Mouse (Mus musculus) lung, postnatal 14 days (tissue): Measurements from ENCODE around the gene Tldc2.

ENCODE experiments used
- DNase-seq: peaks from one replicate; pipeline ENCODE4 v3.0.0; 2021

Tldc2 gene

DNA sequence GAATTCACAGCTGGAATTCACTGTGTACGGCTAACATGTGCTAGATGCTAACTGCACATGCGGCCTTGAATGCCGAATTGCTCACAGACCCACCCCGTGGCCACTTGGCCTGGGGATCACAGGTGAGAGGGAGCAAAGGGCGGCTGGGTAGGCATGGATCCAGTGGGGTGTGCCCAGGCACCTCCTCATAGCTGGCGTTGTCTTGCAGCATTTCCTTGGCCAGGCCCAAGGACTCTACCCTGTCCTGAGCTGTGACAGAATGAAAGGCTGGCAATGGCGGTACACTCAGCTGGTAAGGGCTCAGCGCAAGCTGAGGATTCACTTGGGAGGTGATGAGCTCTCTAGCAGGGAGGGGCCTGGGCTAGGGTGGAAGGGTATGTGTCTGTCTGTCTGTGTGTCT is at the start of gene Tldc2:
Tldc2 (plus strand) TSS at position 260 of the 400 bp plus-strand sequence.
- DNase-seq, result no peak

DNA sequence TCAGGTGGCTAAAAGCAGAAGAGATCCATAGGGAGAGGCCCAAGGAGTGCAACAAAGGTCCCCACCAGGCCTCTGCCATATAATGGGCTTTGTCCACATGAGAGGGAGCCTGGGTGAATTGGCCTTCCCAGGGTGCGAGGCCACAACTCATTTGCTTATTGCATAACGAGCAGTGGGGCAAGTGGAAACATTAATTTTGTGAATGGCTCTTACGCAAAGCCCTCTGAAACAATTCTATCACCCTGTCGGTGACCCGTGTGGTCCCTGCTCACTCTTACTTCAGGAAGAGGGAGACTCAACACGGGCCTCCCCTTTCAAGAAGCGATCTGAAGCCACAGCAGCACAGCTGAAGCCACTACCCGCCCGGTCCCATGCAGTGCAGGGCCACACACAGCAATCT is 49.6 kb upstream of the Tldc2 start:
- no peak for DNase-seq

DNA sequence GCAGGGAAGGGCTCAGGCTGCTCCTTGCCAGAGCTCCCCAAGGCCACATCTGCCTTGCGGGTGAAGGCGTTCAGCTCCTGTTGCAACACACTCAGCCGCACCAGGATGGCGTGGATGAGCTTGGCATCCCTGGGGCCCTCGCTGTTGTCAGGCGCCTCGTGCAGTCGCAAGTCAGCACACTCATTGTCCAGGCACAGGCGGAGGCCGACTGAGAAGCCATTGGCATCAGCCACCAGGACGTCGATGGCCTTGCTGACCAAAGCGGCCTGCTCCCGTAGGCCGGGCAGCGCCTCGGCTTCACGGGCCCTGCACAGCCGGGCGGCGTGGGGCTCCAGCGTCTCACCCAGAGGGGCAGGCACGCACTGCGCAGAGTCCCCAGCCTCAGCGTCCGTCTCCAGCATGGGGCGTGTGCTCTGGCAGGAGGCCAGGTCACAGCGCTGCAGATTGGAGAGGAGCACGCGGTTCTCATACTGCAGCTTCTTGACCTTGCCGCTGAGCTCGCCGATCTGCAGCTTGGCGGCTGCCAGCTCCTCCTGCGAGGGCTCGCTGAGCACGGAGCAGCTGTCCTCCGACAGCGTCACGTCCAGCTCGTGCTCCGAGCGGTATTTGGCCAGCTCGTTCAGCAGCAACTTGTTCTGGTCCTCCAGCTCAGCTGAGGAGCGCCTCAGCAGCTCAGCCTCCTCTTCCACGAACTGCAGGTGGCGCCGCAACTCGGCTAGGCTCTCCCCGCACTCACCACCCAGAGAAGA is 46.8 kb upstream of the Tldc2 start:
- DNase-seq, result peak; percentile 53

DNA sequence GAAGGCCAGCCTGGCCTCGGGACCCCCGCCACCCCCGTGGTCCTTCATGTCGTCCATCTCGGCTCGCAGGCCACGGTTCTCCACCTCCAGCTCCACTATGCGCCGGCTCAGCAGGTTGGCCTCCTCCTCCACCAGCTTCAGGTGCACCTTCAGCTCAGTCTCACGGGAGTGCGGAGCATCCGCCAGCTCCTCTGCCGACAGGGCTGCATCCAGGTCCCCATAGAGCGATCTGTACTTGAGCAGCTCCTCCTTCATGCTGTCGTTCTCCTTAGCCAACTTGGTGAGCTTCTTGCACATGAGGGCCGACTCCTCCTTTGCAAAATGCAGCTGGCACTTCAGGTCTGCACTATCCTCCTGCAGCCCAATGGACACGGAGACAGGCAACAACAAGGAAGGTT is 46.2 kb upstream of the Tldc2 start:
- no peak for DNase-seq

DNA sequence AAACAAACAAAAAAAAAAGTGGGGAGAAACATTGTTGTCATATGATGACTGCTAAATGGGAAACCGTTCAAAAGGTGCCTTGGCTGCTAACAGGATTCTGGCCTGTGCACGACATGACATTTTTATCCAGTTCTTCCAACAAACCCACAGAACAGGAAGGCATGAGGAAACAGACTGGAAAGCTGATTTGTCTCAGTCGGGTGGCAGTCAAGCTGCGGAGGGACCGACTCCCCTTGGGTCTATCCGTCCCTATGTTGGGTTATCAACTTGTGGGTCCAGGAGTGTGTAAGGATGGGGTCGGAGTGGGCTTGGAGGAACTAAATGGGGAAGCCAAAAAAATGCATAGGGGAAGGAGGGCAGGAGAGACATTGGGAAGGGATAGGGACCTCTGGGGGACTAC is 45.4 kb upstream of the Tldc2 start:
- DNase-seq, result no peak

DNA sequence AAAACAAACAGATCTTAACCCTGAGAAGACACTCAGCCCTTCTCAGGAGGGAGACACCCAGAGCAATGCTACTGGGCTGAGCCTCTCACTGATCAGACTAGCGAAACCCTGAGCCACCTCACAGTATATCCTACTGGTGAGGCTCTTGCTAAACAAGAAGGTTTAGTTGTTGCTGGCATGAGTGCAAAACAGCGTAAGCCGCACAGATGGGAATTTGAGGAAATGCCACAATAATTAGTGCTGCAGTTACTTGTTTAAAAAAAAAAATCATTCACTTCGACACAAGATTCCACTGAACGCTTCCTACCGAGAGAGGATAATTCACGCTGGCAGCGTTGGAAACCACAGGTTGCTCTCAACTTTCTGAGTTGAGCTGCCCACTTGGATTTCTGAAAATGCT is 43.3 kb upstream of the Tldc2 start:
- DNase-seq, result no peak

DNA sequence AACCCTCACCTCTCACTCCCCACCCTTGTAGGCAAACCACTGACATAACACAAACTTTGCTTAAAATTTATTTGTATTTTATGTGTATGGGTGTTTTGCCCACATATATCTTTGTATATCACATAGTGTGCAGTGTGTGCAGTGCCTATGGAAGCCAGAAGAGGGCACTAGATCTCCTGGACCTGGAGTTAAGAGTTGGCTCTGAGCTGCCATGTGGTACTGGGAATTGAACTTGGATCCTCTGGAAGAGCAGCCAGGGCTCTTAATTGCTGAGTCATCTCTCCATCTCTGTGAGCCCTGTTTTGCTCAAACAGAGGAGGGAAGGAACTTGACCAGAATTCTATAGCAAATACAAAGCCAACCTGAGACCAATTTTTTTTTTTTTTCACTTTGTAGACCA is 42.9 kb upstream of the Tldc2 start:
- no peak for DNase-seq

DNA sequence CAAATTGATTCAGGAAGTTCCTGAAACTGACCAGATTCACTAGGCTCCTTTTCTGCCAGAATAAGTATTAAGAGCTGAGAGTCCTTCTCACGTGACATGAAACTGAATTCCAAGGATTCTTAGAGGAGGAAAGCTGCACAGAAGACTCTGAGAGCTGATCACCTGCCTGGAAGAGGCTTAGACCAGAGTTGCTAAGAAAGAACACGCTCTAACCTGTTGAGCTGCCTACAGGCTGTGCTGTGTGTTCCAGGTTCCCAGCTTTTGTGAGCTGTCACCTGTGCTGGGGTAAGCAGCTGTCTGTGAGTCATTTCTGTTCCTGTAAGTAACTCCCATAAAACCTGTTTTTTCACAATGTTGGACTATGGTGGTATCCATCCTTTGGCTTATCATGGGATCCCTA is 40.9 kb upstream of the Tldc2 start:
- DNase-seq, result no peak

DNA sequence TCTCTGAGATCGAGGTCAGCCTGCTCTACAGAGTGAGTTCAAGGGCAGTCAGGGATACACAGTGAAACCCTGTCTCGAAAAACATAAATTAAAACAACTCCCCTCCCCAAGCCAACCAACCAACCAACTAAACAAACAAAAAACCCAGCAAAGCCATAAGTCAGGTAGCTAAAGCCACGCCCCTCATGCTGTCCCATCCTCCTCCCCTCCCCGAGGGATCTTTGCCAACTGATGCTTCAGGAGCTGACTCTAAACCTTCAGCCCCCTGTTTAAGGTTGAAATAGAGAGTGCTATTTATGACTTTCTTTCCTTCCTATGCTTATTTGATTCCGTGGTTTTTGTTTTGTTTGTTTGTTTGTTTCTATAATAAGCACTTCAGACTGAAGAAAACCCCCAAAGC is 39.9 kb upstream of the Tldc2 start:
- no peak for DNase-seq

DNA sequence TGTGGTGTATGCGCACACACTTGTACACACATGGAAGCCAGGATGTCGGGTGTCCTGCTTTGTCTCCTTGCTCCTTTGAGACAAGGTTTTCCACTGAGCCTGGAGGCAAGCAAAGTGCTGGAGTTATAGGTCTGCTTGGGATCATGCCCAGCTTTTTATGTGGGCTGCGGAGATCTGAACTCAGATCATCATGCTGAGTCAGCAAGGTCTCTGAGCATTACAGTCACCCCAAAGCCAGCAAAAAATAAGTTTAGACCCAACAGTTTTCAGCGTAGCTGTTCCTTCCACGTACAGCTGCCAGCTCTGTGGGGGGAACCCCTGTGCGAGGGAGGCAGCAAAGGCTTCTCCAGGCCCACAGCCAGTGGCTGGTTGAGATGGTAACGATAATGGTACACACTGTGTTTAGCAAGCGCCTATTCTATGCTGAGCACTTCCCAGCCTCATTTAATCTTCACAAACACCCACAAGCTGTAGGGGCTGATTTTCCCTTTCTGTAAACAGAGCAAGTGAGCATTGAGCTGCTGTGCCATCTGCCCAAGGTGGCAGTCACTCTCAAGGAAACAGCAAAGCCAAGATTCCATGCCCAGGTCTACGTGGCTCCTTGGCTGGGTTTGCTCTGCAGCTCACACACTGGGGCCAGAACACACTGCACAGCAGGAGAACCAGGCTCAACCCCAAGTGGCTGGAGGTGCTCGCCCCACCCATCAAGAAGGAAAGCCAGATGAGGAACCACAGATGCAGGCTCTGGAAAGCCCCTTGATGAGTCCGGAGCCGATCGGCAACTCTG is 38.3 kb upstream of the Tldc2 start:
- DNase-seq, result no peak

DNA sequence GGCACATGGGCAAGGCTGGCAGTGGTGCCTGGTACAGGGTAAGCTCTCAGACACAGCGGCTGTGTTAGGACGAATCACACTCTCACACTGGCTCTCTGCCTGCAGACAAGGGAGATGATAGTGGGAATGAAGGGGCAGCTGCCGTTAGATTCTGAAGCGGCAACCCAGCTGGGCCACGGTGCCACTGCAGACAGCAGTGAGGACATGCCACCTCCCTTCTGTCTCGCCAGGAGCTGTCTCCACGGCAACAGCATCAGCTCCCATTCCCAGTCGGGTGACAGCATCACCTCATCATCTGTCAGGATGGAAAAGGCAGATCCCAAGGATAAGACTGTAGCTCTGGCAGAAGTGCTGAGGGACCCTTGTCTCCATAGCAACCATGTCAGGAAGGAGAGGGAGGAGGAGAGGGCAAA is 37.0 kb upstream of the Tldc2 start:
- no peak for DNase-seq

DNA sequence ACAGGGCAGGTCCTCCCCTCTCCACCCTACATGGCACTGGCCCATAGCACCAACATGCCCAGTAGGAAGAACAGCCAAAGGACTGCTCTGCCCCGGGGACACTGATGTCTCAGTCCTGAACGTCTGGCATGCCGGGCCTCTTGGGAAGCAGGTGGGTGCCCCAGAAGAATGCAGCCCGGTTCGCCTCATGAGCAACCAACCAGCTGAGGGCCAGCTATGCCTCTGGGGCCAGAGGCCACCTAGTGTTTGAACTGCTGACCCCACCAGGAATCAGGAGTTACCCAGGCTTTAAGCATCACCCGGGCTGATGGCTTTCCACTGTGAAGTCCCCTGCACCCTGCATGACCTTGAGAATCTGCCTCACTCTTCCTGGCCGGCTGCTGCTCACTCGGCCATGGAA is 34.4 kb upstream of the Tldc2 start:
- DNase-seq, result no peak

DNA sequence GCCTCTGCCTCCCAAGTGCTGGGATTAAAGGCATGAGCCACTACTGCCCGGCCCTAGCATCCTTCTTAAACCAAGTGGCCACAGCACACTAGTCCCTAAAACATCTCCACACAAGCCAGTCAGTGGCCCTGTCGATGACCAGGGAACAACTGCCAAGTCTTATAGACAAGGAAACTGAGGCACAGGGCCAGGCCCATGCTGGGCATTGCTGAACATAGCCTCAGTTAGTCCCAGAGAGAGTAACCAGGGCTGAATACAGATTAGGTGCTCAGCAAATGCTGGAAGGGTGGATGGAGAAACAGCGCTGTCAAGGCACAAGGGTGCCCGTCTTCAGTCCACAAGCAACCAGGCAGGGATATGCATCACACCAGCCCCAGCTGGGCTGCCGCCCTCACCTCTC is 33.7 kb upstream of the Tldc2 start:
- no peak for DNase-seq

DNA sequence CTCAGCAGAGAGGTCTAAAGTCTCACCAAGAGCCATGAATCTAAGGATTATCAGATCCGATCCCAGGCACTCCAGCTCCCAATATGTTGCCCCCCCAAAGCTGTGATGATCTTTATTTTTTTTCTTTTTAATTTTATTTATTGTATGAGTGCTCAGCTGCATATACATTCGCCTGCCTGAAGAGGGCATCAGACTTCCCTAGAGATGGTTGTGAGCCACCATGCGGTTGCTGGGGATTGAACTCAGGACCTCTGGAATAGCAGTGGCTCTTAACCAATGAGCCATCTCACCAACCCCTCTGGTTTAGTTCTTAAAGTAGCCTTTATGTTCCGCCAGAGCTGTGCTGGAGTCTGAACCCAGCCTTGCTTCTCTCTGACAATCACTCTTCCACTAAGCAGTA is 33.1 kb upstream of the Tldc2 start:
- no peak for DNase-seq

DNA sequence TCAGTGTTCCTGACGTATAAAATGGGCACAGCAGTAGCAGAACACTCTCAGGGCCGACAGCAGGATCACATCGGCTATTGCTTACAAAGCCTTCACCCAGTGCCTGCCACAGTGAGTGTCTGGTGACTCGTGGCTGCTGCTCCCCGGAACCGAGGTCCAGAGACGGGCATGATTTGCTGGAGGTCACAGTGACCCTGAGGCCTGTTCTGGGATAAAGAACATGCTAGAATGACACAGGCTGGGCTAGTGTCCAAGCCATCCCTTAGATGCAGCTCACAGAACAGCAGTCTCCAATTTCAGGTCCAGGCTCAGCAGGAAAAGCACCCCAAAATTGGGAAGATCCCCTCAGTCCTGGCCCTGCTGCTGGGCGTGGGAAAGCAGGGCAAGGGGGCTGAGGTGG is 32.6 kb upstream of the Tldc2 start:
- peak; percentile 72 for DNase-seq

DNA sequence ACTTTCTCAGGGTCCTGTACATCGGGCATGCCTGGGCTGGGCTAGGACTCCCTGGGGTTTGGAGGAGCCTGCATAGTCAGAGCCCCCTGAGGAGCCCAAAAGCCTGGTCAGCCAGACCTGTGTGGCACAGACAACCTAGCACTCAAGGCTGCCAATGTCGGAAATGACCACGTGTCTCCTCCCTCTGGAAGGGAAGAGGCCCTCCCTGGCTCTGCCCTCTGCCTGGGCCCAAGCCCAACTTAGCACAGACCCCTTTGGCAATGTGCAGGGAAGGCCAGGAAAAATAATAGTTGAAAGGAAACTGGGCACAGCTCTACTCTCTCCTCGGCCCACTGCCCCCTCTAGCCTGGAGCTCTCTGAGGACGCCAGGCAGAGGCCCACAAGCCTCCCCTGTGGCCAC is 32.0 kb upstream of the Tldc2 start:
- DNase-seq, result no peak

DNA sequence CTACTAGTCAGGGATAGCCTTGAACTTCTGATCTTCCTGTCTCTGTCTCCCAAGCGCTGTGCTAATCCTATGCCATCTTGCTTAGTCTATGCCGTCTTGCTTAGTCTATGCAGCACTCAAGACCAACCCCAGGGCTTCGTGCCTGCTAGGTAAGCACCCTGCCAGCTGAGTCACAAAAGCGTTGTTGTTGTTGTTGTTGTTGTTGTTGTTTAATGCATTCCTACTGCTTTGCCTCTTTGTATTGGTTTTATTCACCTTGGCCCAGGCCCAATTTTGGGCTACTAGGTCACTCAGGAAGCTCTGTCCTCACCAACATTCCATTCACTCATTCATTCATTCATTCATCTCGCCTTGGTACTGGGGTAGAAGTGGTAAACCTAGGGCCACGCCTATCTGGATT is 31.1 kb upstream of the Tldc2 start:
- DNase-seq, result no peak

DNA sequence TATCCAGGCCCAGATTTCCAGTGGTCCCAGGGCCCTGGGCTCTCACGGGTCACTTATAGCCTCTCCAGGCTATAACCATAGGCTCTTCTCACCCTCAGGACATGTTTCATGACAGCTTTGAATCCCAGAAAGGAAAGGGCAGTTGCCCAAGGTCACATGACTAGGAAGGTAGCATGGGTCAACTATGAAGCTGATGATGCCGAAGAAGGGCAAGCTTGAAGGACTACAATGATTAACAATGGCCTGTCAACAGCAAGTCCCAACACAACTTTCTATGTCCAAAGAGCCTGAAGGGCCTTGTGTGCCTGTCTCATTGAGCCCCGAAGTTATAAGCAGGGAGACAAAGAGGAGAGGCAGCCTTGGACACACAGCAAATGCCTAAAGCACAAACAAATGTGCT is 29.7 kb upstream of the Tldc2 start:
- no peak for DNase-seq

DNA sequence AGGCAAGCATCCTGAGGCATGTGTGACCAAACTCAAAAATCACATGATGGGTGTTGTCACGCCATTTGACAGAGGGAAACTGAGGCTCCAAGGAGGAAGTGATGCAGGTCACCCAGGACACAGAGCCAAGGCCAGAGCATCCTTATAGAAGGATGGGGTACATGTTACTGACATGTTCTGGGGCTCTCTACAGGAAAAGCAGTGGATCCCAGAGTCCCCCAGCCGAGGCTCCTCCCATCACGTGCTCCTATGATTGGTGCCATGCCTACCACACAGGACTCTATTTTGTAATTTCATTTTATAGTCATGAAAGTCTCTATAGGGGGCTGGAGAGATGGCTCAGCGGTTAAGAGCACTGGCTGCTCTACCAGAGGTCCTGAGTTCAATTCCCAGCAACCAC is 29.1 kb upstream of the Tldc2 start:
- DNase-seq, result no peak

DNA sequence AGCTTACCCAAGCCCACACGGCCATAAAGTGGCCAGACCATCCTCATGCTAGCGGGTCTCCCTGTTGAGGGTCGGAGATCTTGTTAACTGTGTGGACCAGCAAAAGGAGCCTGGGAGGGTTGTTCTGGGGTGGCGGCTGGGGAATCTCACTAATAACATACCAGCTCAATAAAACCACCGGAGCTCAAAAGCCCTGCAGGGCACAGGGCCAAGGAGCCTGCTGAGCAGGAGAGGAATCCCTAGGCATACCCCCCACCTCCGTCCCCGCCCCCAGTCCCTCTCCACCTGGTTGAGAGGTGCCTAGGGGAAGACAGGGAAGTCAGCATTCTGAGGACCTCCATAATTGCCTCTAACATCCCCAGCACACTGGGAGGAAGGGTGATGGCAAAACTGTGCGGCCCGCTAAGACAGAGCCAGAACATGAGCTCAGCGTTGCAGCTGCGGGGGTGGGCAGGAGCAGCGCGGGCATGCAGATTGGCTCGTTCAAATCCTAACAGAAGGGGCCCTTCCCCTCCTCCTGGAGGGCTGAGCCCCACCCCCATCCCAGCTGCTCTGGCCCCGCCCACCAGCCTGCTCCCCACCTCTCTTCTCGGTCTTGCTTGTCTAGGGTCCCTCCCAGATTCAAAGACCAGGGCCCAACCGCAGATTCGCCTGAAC is 28.4 kb upstream of the Tldc2 start:
- DNase-seq, result peak; percentile 63

DNA sequence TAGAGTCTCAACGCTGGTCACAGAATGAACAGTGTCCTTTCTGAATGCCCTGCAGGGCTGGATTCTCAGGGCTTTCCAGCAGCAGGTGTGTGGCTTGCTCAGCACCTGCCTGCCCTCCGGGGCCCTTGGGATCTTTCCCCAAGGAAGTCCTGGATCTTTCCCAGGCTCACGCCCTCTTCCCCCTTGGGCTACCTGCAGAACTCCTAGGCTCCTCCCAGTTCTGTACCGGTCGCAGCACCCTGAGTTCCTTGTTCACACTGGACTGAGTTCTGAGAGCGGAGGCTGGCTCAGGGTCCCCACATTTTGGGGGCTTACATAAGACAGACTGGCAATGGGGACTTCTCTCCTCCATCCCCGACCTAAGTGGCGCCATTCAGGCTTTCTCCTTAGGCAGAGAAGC is 27.7 kb upstream of the Tldc2 start:
- DNase-seq, result no peak

DNA sequence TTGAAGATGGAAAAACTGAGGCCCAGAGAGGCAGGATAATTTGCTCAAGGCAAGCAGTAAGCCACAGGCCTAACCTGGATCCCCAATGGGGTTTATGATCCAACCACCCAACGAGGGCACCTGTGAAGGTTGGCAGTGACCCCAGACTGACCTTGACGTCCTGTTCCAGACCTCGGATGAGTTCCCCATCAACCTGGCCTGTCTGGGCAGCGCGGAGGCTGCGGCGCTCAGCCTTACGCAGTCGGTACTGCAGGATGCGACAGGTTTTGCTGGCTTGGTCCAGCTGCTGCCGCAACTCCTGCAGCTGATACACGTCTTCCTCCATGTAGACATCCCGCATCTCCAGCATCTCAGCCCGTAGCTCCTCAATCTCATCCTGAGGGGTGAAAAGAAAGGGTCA is 26.8 kb upstream of the Tldc2 start:
- no peak for DNase-seq

DNA sequence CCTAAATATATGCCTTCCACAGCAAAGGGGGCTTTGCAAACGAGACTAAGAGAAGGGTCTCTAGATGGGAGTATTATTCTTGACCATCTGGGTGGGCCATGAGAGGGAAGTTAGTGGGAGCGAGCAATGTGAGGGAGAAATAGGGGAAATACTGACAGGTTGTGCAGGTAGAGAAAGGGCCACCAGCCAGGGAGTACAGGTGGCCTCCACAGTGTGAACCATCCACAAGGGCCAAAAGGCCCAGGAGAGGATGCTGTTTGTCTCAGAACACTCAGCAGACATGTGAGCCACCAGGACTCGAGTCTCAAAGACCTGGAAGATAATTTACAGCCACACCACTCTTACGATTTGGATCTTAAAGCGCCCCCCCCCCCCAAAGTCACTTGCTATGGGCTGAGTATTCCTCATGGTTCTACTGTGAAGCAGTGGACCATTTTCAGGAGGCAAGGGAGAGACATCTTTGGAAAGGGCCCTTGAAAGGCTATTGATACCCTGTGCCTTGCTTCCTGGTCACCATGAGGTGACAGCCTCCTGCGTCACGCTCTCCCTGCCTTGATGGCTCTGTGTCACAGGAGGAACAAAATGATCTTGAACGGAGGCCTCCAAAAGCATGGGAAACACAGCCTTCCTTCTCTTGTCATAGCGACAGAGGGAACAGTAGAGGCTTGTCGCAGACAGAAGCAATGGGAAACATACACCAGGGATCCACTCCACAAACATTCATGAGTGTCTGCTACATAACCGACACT is 26.1 kb upstream of the Tldc2 start:
- DNase-seq, result no peak
